Mouse (Mus musculus): ENCODE data around the gene Rsad1.

DNA sequence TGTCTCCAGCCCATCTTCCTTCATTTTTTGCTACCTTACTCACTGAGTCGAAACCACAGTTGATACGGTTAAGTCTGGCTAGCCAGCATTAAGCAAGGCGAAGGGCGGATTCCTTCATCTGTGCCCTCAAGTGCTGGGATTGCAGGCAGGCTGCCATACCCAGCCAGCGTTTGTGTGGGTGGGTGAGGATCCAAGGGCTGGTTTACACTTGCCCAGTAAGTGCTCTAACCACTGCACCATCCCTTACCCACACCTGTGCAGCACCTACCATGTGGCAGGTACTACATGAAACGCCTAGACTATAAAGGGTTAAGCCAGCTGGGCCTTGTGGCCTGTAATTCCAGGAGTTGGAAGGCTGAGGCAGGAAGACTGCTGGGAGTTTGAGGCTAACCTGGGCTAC, 1.8 kb downstream of the Rsad1 start:
- TF ChIP-seq CTCF (IDR thresholded peaks at IDR 0.05; ENCODE audit: extremely low read depth, insufficient read depth, low read length), result no peak
- TF ChIP-seq POLR2A (IDR thresholded peaks at IDR 0.05; ENCODE audit: extremely low read depth, insufficient read depth, low read length), result no peak
